Mouse (Mus musculus) hindbrain, embryonic 15.5 days (tissue): ENCODE results near the gene Gadd45g. TPM values are rescaled to one million over a fixed set of nuclear protein-coding genes. Genes with fewer than 3 reads are reported as not detected.

ENCODE experiments used
- ATAC-seq: fragments of 200-750 bp; cut with Nextera tagmentation; 2 replicates; pipeline ENCODE4 v1.8.0; 2017; ENCODE audit warnings: low read depth, moderate number of reproducible peaks, moderate TSS enrichment; ENCODE audit not compliant: low FRiP score
- H3K27ac ChIP-seq: fragments of 300-500 bp; sonication (generic); replicated peaks from 2 replicates; pipeline ENCODE4 v1.5.1; 2015; ENCODE audit warnings: mild to moderate bottlenecking, inconsistent platforms
- H3K27me3 ChIP-seq: fragments of 300-500 bp; sonication (generic); 2 replicates; pipeline ENCODE4 v1.6.1; 2015; ENCODE audit warnings: control low read depth, inconsistent platforms
- H3K36me3 ChIP-seq: fragments of 300-500 bp; sonication (generic); 2 replicates; pipeline ENCODE4 v1.6.1; 2015; ENCODE audit warnings: control low read depth, inconsistent platforms
- H3K4me1 ChIP-seq: fragments of 300-500 bp; sonication (generic); replicated peaks from 2 replicates; pipeline ENCODE4 v1.6.1; 2015; ENCODE audit warnings: control low read depth, inconsistent platforms
- H3K4me2 ChIP-seq: fragments of 300-500 bp; sonication (generic); 2 replicates; pipeline ENCODE4 v1.6.1; 2015; ENCODE audit warnings: moderate library complexity, mild to moderate bottlenecking, inconsistent platforms
- H3K4me3 ChIP-seq: fragments of 300-500 bp; sonication (generic); 2 replicates; pipeline ENCODE4 v1.5.1; 2015; ENCODE audit warnings: mild to moderate bottlenecking, inconsistent platforms
- H3K9ac ChIP-seq: fragments of 300-500 bp; sonication (generic); 2 replicates; pipeline ENCODE4 v1.6.1; 2015; ENCODE audit warnings: inconsistent platforms
- H3K9me3 ChIP-seq: fragments of 300-500 bp; sonication (generic); 2 replicates; pipeline ENCODE4 v1.6.1; 2016; ENCODE audit warnings: control low read depth, inconsistent platforms
- WGBS: fragments of 180-500 bp; shearing (Covaris S2); methylation state at CpG from one replicate; pipeline ENCODE4 v1.1.7; 2015; 5-methylcytosine and 5-hydroxymethylcytosine counted together
- polyA plus RNA-seq: library from polyadenylated mRNA; unstranded; fragments of >200 nt; fragmentation: Nextera tagmentation; extraction: Ambion mirVana; gene quantifications from 2 replicates; pipeline ENCODE4 v1.2.1, GENCODE M21; 2015

Gadd45g gene
- 57.9 and 89.0 TPM in 2 replicates for polyA plus RNA-seq

DNA sequence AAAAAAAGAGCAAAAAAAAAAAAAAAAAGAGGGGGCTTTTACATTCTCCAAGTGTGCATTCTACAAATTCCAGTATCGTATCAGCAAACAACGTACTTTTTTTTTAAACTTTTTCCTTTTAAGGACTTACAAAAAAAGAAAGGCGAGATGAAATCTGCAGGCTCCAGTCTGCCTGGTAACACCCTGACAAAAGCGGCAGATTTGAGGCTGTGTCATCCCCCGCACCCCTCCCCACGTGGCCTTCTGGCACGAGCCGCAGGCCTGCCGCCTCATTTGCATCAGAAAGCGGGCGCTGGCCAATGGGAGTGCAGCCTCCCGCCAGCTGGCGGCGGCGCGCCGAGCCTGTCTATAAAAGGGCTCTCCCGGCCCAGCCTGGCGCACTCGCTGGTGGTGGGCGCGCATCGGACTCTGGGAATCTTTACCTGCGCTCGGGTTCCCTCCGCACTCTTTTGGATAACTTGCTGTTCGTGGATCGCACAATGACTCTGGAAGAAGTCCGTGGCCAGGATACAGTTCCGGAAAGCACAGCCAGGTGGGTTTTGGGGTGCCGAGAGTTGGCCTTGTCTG, at the start of gene Gadd45g:
TSS of gene Gadd45g (plus strand) at position 378 of the 567 bp plus-strand sequence.
- Histone ChIP-seq H3K9me3 (no peaks in the 10 kb centered on the region), H3K4me3 (peak within 1 kb of the TSS; percentile 55), H3K27ac (peak within 1 kb of the TSS; percentile 87), H3K4me2 (peak within 1 kb of the TSS; percentile 100), H3K27me3 (peaks cover 14% of the 10 kb centered on the region), H3K4me1 (peaks cover 64% of the 10 kb centered on the region), H3K36me3 (no peaks in the 10 kb centered on the region), H3K9ac (peak within 1 kb of the TSS; percentile 70)
- WGBS = under 1% methylated on average over 31 of the region's 31 CpGs
- ATAC-seq = peak; percentile 88

DNA sequence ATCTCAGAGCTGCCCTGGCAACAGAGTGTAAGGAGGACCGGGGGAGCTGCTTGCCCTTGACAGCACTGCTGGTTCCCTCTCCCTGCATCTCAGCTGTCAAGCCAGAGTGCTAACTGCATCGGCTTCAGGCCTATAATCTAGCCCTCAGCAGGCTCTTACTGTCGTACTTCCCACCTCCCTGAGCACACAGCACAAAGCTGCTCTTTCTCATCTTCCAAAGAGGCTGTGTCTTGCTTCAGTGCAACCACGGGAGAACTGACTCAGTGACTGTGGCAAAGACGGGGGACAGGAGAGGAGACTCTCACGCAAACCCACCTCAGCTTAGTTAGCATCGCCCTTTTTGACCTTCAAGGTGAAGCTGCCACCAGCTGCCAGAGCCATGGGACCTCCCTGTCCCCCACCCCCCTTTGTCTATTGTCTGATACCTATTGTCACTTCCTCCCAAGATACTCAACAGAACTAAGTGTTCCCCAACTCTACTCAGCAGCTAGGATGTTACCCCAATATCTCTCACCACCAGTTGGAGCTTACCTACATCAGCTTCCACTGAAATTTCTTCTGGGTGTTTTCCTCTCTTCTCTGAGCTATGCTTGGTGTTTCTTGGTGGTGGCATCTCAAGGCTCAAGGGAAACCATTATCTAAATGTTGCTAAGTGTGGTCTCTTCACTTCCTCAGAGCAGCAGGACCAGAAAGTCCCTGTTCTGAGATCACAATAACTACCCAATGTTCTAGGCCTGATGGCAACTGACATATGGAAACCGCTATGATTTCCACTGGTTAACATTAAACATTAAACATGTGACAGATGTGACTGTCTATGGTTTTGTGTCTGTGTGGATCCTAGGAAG, 48.4 kb upstream of the Gadd45g start:
- no peaks in the 10 kb centered on the region for H3K9me3 ChIP-seq
- ATAC-seq = no peak
- no peak overlapping the region for H3K27ac ChIP-seq
- no peak overlapping the region for H3K4me3 ChIP-seq
- H3K4me1 ChIP-seq = peaks cover 5% of the 10 kb centered on the region; the same call in 1 of the 2 replicates
- no peak overlapping the region for H3K9ac ChIP-seq
- no peaks in the 10 kb centered on the region for H3K27me3 ChIP-seq
- 63% methylated on average over 8 of the region's 8 CpGs for WGBS
- no peaks in the 10 kb centered on the region for H3K36me3 ChIP-seq
- no peak overlapping the region for H3K4me2 ChIP-seq

DNA sequence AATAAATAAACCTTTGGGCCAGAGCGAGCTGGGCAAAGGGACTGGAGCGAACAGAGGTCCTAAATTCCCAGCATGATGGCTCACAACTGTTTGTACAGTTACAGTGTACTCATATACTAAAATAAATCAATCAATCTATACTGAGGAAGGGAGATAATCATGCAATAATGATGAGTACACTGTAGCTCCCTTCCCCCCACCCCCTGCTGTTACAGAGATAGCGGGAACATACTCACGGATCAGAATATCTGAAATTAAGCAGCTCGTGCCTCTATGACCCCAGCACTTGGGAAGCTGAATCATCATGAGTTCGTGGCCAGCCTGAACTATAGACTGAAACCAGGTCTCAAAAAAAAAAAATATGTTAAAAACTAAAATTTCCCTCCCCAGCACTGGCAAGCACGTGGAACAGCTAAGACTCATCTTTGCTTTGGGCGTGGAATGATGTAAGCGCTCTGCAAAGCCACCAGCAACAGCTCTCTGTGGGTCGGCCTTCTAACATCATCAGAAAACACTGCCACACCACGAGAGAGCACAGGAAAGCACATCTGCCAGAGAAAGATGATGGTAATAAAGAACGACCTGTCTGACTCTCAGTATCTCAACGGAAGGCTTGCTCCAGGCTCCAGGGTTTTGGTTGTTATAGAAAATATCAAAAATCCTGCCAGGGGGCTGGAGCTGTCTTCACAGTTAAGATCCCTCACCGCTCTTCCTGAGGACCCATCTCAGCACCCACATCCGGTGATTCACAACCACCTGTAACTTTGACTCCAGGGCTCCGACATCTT, 46.5 kb upstream of the Gadd45g start:
- Histone ChIP-seq H3K4me1 (peaks cover 5% of the 10 kb centered on the region; the same call in 1 of the 2 replicates), H3K9ac (no peak overlapping the region), H3K27ac (no peak overlapping the region), H3K9me3 (no peaks in the 10 kb centered on the region), H3K4me3 (no peak overlapping the region), H3K27me3 (no peaks in the 10 kb centered on the region), H3K4me2 (no peak overlapping the region), H3K36me3 (no peaks in the 10 kb centered on the region)
- ATAC-seq = no peak
- 83% methylated on average over 16 of the region's 16 CpGs for WGBS

GRCm38 (mm10) chr13:51800921-51801320, 45.6 kb upstream of the Gadd45g start:
- no peak overlapping the region for H3K4me3 ChIP-seq
- H3K4me1 ChIP-seq = peaks cover 13% of the 10 kb centered on the region; the same call in 1 of the 2 replicates
- no peaks in the 10 kb centered on the region for H3K27me3 ChIP-seq
- 54% methylated on average over 9 of the region's 9 CpGs for WGBS
- no peaks in the 10 kb centered on the region for H3K9me3 ChIP-seq
- no peak overlapping the region for H3K4me2 ChIP-seq
- no peak for ATAC-seq
- H3K9ac ChIP-seq = no peak overlapping the region
- no peak overlapping the region for H3K27ac ChIP-seq
- no peaks in the 10 kb centered on the region for H3K36me3 ChIP-seq

DNA sequence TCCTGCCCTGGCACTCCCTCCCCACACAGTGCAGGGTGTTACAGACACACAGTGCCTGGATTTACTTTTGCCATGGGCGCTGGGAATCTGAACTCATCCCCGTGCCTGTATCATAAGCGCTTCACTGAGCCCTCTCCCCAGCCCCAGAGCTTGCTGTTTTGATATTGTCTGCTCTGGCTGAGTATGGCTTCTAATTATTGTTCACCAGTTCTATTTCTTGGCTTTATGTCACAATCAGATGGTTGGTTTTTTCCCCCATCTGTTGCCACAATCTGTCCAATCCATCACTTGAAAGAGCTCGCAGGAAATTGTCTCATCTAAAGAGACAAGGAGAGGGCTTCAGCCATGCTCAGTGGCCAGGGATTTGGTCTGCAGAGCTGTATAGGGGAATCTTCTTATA, 40.8 kb upstream of the Gadd45g start:
- WGBS = 51% methylated on average over 4 of the region's 4 CpGs
- Histone ChIP-seq H3K36me3 (no peaks in the 10 kb centered on the region), H3K27ac (peak overlapping the region; percentile 74), H3K4me3 (no peak overlapping the region), H3K9ac (no peak overlapping the region), H3K4me1 (peaks cover 28% of the 10 kb centered on the region), H3K4me2 (no peak overlapping the region), H3K9me3 (no peaks in the 10 kb centered on the region), H3K27me3 (no peaks in the 10 kb centered on the region)
- no peak for ATAC-seq

DNA sequence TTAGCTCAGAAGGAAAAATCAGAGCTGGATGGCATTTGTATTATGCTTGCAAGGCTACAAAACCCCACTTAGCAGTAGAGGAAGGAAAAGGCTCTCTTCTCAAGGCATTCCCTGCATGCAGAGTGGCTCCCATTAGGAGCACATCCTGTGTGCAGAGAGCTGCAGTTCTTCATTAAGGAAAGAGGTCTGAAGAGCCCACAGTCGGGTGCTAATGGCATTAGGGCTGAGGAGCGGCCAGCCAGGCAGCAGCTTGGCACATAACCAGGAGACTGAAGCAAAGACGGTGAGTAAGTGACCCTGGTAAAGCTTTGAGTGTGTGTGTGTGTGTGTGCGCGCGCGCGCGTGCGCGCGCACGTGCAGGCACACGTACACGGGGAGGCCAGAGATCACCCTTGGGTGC, 40.3 kb upstream of the Gadd45g start:
- H3K4me1 ChIP-seq = peaks cover 23% of the 10 kb centered on the region
- H3K4me2 ChIP-seq = no peak overlapping the region
- H3K9ac ChIP-seq = no peak overlapping the region
- H3K36me3 ChIP-seq = no peaks in the 10 kb centered on the region
- WGBS = 68% methylated on average over 15 of the region's 15 CpGs
- no peaks in the 10 kb centered on the region for H3K9me3 ChIP-seq
- H3K27ac ChIP-seq = peak overlapping the region; percentile 74
- no peaks in the 10 kb centered on the region for H3K27me3 ChIP-seq
- H3K4me3 ChIP-seq = no peak overlapping the region
- 0 out of 2 replicates have a peak, but pooled peaks have one; percentile 4 for ATAC-seq

DNA sequence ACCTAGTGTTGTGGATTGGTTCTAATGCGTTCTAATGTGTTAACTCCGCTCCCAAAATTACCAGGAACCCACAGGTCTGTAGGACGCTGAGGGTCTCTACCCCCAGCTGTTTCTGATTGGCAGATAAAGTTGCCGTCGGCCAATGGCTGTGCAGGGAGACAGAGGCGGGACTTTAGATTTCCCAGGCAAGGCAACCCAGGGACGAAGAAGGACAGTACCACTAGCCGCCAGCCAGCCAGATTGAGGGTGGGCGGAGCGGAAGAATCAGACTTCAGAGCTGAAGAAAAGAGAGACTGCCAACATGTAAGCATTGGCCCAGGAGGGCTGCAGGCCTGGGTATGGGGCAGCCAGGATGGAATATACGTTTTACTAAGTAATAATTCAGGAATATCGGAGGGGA, 38.3 kb upstream of the Gadd45g start:
- Histone ChIP-seq H3K9me3 (no peaks in the 10 kb centered on the region), H3K27ac (no peak overlapping the region), H3K4me2 (no peak overlapping the region), H3K36me3 (no peaks in the 10 kb centered on the region), H3K4me3 (no peak overlapping the region), H3K9ac (no peak overlapping the region), H3K27me3 (no peaks in the 10 kb centered on the region), H3K4me1 (peaks cover 23% of the 10 kb centered on the region)
- peak; percentile 21; the same call in 1 of the 2 replicates for ATAC-seq
- 25% methylated on average over 12 of the region's 12 CpGs for WGBS

DNA sequence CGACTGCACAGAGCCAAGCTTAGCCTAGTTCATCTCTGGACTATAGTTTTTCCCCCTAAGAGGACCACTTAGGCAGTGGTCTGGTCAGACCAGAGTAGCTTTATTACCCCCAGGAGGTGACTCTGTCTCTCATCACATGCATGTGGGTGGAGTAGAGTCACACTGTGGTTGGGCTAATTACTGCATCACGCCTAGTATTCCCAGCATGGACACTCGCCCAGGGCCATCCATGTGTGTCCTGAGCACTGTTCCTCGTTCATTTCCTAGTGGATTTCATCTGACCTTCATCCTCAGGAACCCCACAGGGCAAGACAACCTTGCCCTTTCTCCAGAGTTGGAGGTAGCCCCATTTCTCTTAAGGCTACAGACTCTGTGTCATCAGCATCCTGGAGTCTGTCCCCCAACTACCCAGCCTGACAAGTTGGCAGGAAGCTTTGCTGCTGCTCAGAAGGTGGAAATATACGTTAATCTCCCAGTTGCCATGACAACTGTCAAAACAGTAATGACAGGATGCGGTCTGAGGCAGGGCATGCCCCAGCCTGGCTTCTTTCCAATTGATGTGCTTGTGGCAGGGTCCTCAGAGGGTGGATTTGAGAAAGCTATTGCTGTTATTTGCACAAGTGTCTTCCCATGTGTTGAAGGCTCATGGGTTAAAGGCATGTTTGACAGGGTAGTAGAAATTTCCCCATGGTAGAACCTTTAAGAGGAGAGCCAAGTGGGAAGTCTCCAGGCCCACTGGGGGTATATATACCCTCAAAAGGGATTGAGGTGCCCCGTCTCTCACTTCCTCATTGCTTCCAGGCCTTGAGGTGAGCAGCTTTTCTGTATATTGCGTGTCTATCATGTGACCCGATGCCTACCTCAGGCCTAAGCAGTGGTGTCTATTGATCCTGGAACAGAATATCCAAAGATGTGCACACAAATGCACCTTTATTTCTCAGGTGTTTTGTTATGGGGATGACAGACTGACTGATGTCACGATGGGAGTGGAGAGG, 32.6 kb upstream of the Gadd45g start:
- no peaks in the 10 kb centered on the region for H3K9me3 ChIP-seq
- H3K27ac ChIP-seq = no peak overlapping the region
- H3K4me2 ChIP-seq = no peak overlapping the region
- H3K36me3 ChIP-seq = no peaks in the 10 kb centered on the region
- 59% methylated on average over 10 of the region's 10 CpGs for WGBS
- no peak overlapping the region for H3K9ac ChIP-seq
- no peaks in the 10 kb centered on the region for H3K27me3 ChIP-seq
- H3K4me1 ChIP-seq = peaks cover 28% of the 10 kb centered on the region
- ATAC-seq = no peak
- H3K4me3 ChIP-seq = no peak overlapping the region

GRCm38 (mm10) chr13:51814646-51815045, 31.8 kb upstream of the Gadd45g start:
- no peak overlapping the region for H3K4me3 ChIP-seq
- H3K9me3 ChIP-seq = no peaks in the 10 kb centered on the region
- H3K4me2 ChIP-seq = no peak overlapping the region
- no peaks in the 10 kb centered on the region for H3K36me3 ChIP-seq
- H3K27ac ChIP-seq = no peak overlapping the region
- H3K9ac ChIP-seq = no peak overlapping the region
- no peaks in the 10 kb centered on the region for H3K27me3 ChIP-seq
- WGBS = 85% methylated on average over 6 of the region's 6 CpGs
- H3K4me1 ChIP-seq = peaks cover 28% of the 10 kb centered on the region
- no peak for ATAC-seq

GRCm38 (mm10) chr13:51815865-51816504, 30.5 kb upstream of the Gadd45g start:
- no peaks in the 10 kb centered on the region for H3K9me3 ChIP-seq

More at GRCm38 (mm10) chr13:51815865-51816504, 30.5 kb upstream of the Gadd45g start:
- peaks cover 28% of the 10 kb centered on the region for H3K4me1 ChIP-seq
- no peaks in the 10 kb centered on the region for H3K36me3 ChIP-seq
- ATAC-seq = 0 out of 2 replicates have a peak, but pooled peaks have one; percentile 6
- peak overlapping the region; percentile 61 for H3K27ac ChIP-seq
- no peak overlapping the region for H3K4me2 ChIP-seq
- no peak overlapping the region for H3K4me3 ChIP-seq
- H3K27me3 ChIP-seq = no peaks in the 10 kb centered on the region
- WGBS = 71% methylated on average over 9 of the region's 9 CpGs
- H3K9ac ChIP-seq = no peak overlapping the region
